Mouse (Mus musculus) activated CD4-positive, CD25-positive, alpha-beta regulatory T cell (primary cell): ENCODE data around the gene 1700014D04Rik. TPM values are rescaled to one million over a fixed set of nuclear protein-coding genes. Genes with fewer than 3 reads are reported as not detected.

Source experiments
- polyA plus RNA-seq, 2 experiments: library from polyadenylated mRNA; unstranded; fragments of 100-300 nt; shearing (Covaris generic); gene quantifications; one replicate each; pipeline ENCODE4 v1.2.1; 2017

Gene 1700014D04Rik
- polyA plus RNA-seq = under 1 TPM in 1 of 2 experiments, not detected in 1; 0.31 TPM

GRCm38 (mm10) chr13:59746711-59747110, at the start of gene 1700014D04Rik:
1700014D04Rik (minus strand) TSS chr13:59746752.

GRCm38 (mm10) chr13:59782145-59782544, 35.6 kb upstream of the 1700014D04Rik start, which contains the start of gene Gm49354:
Gm49354 (minus strand) TSS chr13:59782245.

GRCm38 (mm10) chr13:59769296-59770163, 23.0 kb upstream of the 1700014D04Rik start, which contains the start of gene Isca1:
Isca1 (minus strand) TSS chr13:59769810.

GRCm38 (mm10) chr13:59731652-59732051, 14.9 kb downstream of the 1700014D04Rik start, which contains the start of gene Spata31d1d:
Spata31d1d (minus strand) TSS chr13:59731752.

GRCm38 (mm10) chr13:59711984-59712383, 34.6 kb downstream of the 1700014D04Rik start, which contains the start of gene Spata31d1b:
Spata31d1b (plus strand) TSS chr13:59712284.

GRCm38 (mm10) chr13:59710230-59710629, 36.3 kb downstream of the 1700014D04Rik start, which contains the start of gene Spata31d1a:
Spata31d1a (minus strand) TSS chr13:59710330.

GRCm38 (mm10) chr13:59694008-59694407, 52.5 kb downstream of the 1700014D04Rik start, which contains the start of gene 4921517D22Rik:
4921517D22Rik (minus strand) TSS chr13:59694108.

Other genes with a start within 250 kb of the 1700014D04Rik start
- 10 to 100 TPM; 19.1 to 29.4 TPM for gene Agtpbp1, start 161.5 kb downstream of the 1700014D04Rik start, polyA plus RNA-seq
- gene Naa35, start 161.5 kb downstream of the 1700014D04Rik start, polyA plus RNA-seq = 10 to 100 TPM; 59.9 to 62.6 TPM
- 10 to 100 TPM; 16.3 to 32.1 TPM for gene Golm1, start 70.9 kb downstream of the 1700014D04Rik start, polyA plus RNA-seq
- gene 4921517D22Rik, start 52.6 kb downstream of the 1700014D04Rik start, polyA plus RNA-seq = under 1 TPM in 1 of 2 experiments, not detected in 1; 0.05 TPM
- under 1 TPM in 1 of 2 experiments, not detected in 1; 0.20 TPM for gene Spata31d1a, start 36.4 kb downstream of the 1700014D04Rik start, polyA plus RNA-seq
- gene Spata31d1b, start 34.5 kb downstream of the 1700014D04Rik start, polyA plus RNA-seq = not detected
- gene Spata31d1d, start 15.0 kb downstream of the 1700014D04Rik start, polyA plus RNA-seq = not detected
- 10 to 100 TPM; 57.9 to 73.7 TPM for gene Isca1, start 23.1 kb upstream of the 1700014D04Rik start, polyA plus RNA-seq
- gene Gm49354, start 35.5 kb upstream of the 1700014D04Rik start, polyA plus RNA-seq = not detected
- 100 to 1,000 TPM; 122 to 123 TPM for gene Tut7, start 76.4 kb upstream of the 1700014D04Rik start, polyA plus RNA-seq